Mouse (Mus musculus): ENCODE results near the gene Pard3b. TPM values are rescaled to one million over a fixed set of nuclear protein-coding genes. Genes with fewer than 3 reads are reported as not detected.
A peak's percentile ranks its signal among the peaks of the same experiment; 100 is the strongest.
"Not testable (repeated sequence)": the region's sequence is repeated elsewhere in the genome, so short reads cannot be mapped to it uniquely, and the experiment has no call there.

The Pard3b gene
- polyA plus RNA-seq, 1 experiment from 2014 or later = 7.2 TPM

- H3K4me1 ChIP-seq = peaks cover 28% of the 10 kb centered on the region
- no peak overlapping the region for H3K27ac ChIP-seq
- WGBS = 21% methylated on average over 4 of the region's 4 CpGs
- no peak overlapping the region for H3K4me3 ChIP-seq
- DNase-seq (ENCODE audit: extremely low spot score, low spot score) = no peak
- no peaks in the 10 kb centered on the region for H3K36me3 ChIP-seq (replicated peaks)
- peaks cover 13% of the 10 kb centered on the region for H3K27me3 ChIP-seq (ENCODE audit: poor library complexity, severe bottlenecking)
- H3K9me3 ChIP-seq = no peaks in the 10 kb centered on the region
Observed at GRCm38 (mm10) chr1:62566596-62566995, 928.0 kb downstream of the Pard3b start.

- Histone ChIP-seq H3K4me3 (no peak overlapping the region), H3K9me3 (no peaks in the 10 kb centered on the region), H3K27me3 (ENCODE audit: poor library complexity, severe bottlenecking) (no peaks in the 10 kb centered on the region), H3K27ac (no peak overlapping the region), H3K36me3 (replicated peaks) (no peaks in the 10 kb centered on the region), H3K4me1 (peaks cover 10% of the 10 kb centered on the region; the same call in 1 of the 2 replicates)
- no peak for DNase-seq (ENCODE audit: extremely low spot score, low spot score)
- 85% methylated on average over 3 of the region's 3 CpGs for WGBS
Observed at GRCm38 (mm10) chr1:62576939-62577590, 938.4 kb downstream of the Pard3b start.

- no peaks in the 10 kb centered on the region for H3K9me3 ChIP-seq
- no peaks in the 10 kb centered on the region for H3K36me3 ChIP-seq (replicated peaks)
- H3K27ac ChIP-seq = no peak overlapping the region
- H3K4me3 ChIP-seq = no peak overlapping the region
- H3K4me1 ChIP-seq = peaks cover 10% of the 10 kb centered on the region; the same call in 1 of the 2 replicates
- DNase-seq (ENCODE audit: extremely low spot score, low spot score) = no peak
- H3K27me3 ChIP-seq (ENCODE audit: poor library complexity, severe bottlenecking) = no peaks in the 10 kb centered on the region
- WGBS = 89% methylated on average over 7 of the region's 7 CpGs
Observed at GRCm38 (mm10) chr1:62579024-62579765, 940.6 kb downstream of the Pard3b start.

GRCm38 (mm10) chr1:62580314-62580935 is 941.8 kb downstream of the Pard3b start:
- H3K4me3 ChIP-seq = no peak overlapping the region
- peaks cover 10% of the 10 kb centered on the region; the same call in 1 of the 2 replicates for H3K4me1 ChIP-seq
- H3K9me3 ChIP-seq = no peaks in the 10 kb centered on the region
- no peak overlapping the region for H3K27ac ChIP-seq
- H3K36me3 ChIP-seq (replicated peaks) = no peaks in the 10 kb centered on the region
- H3K27me3 ChIP-seq (ENCODE audit: poor library complexity, severe bottlenecking) = no peaks in the 10 kb centered on the region
- no peak for DNase-seq (ENCODE audit: extremely low spot score, low spot score)
- WGBS = 51% methylated on average over 4 of the region's 4 CpGs

GRCm38 (mm10) chr1:62582476-62582875 is 943.9 kb downstream of the Pard3b start:
- no peak overlapping the region for H3K4me3 ChIP-seq
- H3K27ac ChIP-seq = no peak overlapping the region
- H3K9me3 ChIP-seq = no peaks in the 10 kb centered on the region
- H3K4me1 ChIP-seq = peaks cover 10% of the 10 kb centered on the region; the same call in 1 of the 2 replicates
- 90% methylated on average over 4 of the region's 4 CpGs for WGBS
- no peaks in the 10 kb centered on the region for H3K27me3 ChIP-seq (ENCODE audit: poor library complexity, severe bottlenecking)
- H3K36me3 ChIP-seq (replicated peaks) = no peaks in the 10 kb centered on the region
- no peak for DNase-seq (ENCODE audit: extremely low spot score, low spot score)

GRCm38 (mm10) chr1:62587536-62587935 is 948.9 kb downstream of the Pard3b start:
- Histone ChIP-seq H3K27me3 (ENCODE audit: poor library complexity, severe bottlenecking) (no peaks in the 10 kb centered on the region), H3K4me1 (peaks cover 18% of the 10 kb centered on the region), H3K27ac (no peak overlapping the region), H3K36me3 (replicated peaks) (no peaks in the 10 kb centered on the region), H3K4me3 (no peak overlapping the region), H3K9me3 (no peaks in the 10 kb centered on the region)
- no peak for DNase-seq (ENCODE audit: extremely low spot score, low spot score)
- WGBS = 94% methylated on average over 6 of the region's 6 CpGs

GRCm38 (mm10) chr1:62591296-62592031 is 952.8 kb downstream of the Pard3b start:
- peak; percentile 22 for DNase-seq (ENCODE audit: extremely low spot score, low spot score)

GRCm38 (mm10) chr1:62595401-62595800 is 956.8 kb downstream of the Pard3b start:
- H3K27me3 ChIP-seq (ENCODE audit: poor library complexity, severe bottlenecking) = no peaks in the 10 kb centered on the region

More at GRCm38 (mm10) chr1:62591296-62592031, 952.8 kb downstream of the Pard3b start:
- Histone ChIP-seq H3K4me1 (peaks cover 18% of the 10 kb centered on the region), H3K9me3 (no peaks in the 10 kb centered on the region), H3K36me3 (replicated peaks) (no peaks in the 10 kb centered on the region), H3K27ac (peak overlapping the region; percentile 22; the same call in 1 of the 2 replicates), H3K4me3 (no peak overlapping the region), H3K27me3 (ENCODE audit: poor library complexity, severe bottlenecking) (no peaks in the 10 kb centered on the region)
- 66% methylated on average over 6 of the region's 6 CpGs for WGBS

GRCm38 (mm10) chr1:62597751-62598400 is 959.3 kb downstream of the Pard3b start:
- Histone ChIP-seq H3K9me3 (no peaks in the 10 kb centered on the region), H3K27me3 (ENCODE audit: poor library complexity, severe bottlenecking) (no peaks in the 10 kb centered on the region), H3K4me3 (no peak overlapping the region), H3K4me1 (no peaks in the 10 kb centered on the region), H3K27ac (no peak overlapping the region), H3K36me3 (replicated peaks) (no peaks in the 10 kb centered on the region)
- 87% methylated on average over 5 of the region's 5 CpGs for whole genome bisulfite sequencing
- DNase-seq (ENCODE audit: extremely low spot score, low spot score) = no peak

More at GRCm38 (mm10) chr1:62595401-62595800, 956.8 kb downstream of the Pard3b start:
- Histone ChIP-seq H3K9me3 (no peaks in the 10 kb centered on the region), H3K4me1 (peaks cover 15% of the 10 kb centered on the region), H3K36me3 (replicated peaks) (no peaks in the 10 kb centered on the region), H3K4me3 (no peak overlapping the region), H3K27ac (no peak overlapping the region)
- 85% methylated on average over 3 of the region's 3 CpGs for WGBS
- no peak for DNase-seq (ENCODE audit: extremely low spot score, low spot score)

- WGBS = 94% methylated on average over 5 of the region's 5 CpGs
- DNase-seq (ENCODE audit: extremely low spot score, low spot score) = no peak
- Histone ChIP-seq H3K36me3 (replicated peaks) (no peaks in the 10 kb centered on the region), H3K4me3 (no peak overlapping the region), H3K9me3 (no peaks in the 10 kb centered on the region), H3K27ac (no peak overlapping the region), H3K4me1 (no peaks in the 10 kb centered on the region), H3K27me3 (ENCODE audit: poor library complexity, severe bottlenecking) (no peaks in the 10 kb centered on the region)
Observed at GRCm38 (mm10) chr1:62598551-62598950, 959.9 kb downstream of the Pard3b start.

GRCm38 (mm10) chr1:62604644-62605043 is 966.0 kb downstream of the Pard3b start:
- not testable (repeated sequence) for H3K9me3 ChIP-seq; H3K4me3 ChIP-seq; H3K27ac ChIP-seq; H3K36me3 ChIP-seq (replicated peaks); H3K4me1 ChIP-seq; H3K27me3 ChIP-seq (ENCODE audit: poor library complexity, severe bottlenecking); DNase-seq (ENCODE audit: extremely low spot score, low spot score)
- 89% methylated on average over 1 of the region's 1 CpGs for WGBS

- 0 out of 2 replicates have a peak, but pooled peaks cover 3% of the 10 kb centered on the region for H3K4me1 ChIP-seq
- no peaks in the 10 kb centered on the region for H3K27me3 ChIP-seq (ENCODE audit: poor library complexity, severe bottlenecking)
- H3K4me3 ChIP-seq = no peak overlapping the region
- WGBS = 84% methylated on average over 3 of the region's 3 CpGs
- no peak for DNase-seq (ENCODE audit: extremely low spot score, low spot score)
- H3K9me3 ChIP-seq = no peaks in the 10 kb centered on the region
- no peak overlapping the region for H3K27ac ChIP-seq
- no peaks in the 10 kb centered on the region for H3K36me3 ChIP-seq (replicated peaks)
Observed at GRCm38 (mm10) chr1:62618109-62618665, 979.6 kb downstream of the Pard3b start.
